Mouse (Mus musculus) left cerebral cortex, postnatal 10 days (tissue): Measurements from ENCODE around the gene Zfp36l1. TPM values are rescaled to one million over a fixed set of nuclear protein-coding genes. Genes with fewer than 3 reads are reported as not detected.
A peak's percentile ranks its signal among the peaks of the same experiment; 100 is the strongest.

ENCODE experiments used
- DNase-seq, 2 experiments: peaks; one replicate each; pipeline ENCODE4 v3.0.0; 2021 to 2022; ENCODE audit warnings: low spot score in 2 of 2, mixed read lengths in 1 of 2; ENCODE audit errors: extremely low spot score in 1 of 2
- intact Hi-C: fragments of 180-260 bp; cut with DNase I; formaldehyde crosslinking; loops from one replicate; pipeline ENCODE4 v1.15.1; 2025
- total RNA-seq, 2 experiments: library from RNA; stranded (reverse); gene quantifications; 2 replicates each; pipeline ENCODE4 v1.2.3; 2021

The Zfp36l1 gene
- total RNA-seq, result 10 to 100 TPM; 36.4 to 46.9 TPM

DNA sequence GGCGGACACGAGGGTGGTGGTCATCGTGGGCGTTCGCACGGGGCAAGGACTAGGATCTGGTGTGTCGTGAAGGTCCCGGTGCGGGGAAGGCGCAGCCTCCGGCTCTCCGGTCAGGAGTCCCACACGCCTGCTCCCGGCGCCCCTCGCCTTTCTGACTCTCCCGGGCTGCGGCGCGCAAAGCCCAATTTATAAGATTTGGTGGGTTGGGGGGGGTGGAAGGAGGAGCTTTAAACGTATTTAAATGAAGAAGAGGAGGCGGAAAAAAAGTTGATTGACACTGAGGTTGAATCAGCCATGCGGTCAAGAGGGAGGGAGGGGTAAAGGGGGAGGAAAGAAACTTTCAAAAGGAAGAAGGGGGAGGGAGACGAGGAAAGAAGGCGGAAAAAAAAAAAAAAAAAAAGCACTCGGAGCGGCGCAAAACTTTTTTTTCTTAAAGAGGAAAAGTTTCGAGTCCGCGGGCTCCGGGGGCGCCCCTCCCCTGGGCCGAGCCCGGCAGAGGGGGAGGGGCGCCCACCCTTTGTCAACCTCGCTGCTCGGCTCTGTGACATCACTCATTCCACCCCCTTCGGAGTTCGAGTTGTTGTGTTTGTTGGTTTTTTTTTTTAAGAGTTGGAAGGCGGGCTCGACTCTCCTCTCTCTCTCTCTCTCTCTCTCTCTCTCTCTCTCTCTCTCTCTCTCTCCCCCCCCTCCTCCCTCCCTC lies at the start of gene Zfp36l1:
Gene Zfp36l1, minus strand, starts transcription at position 162 of the 700 bp plus-strand sequence.
- DNase-seq, result peak; percentile 82 to 94
- intact Hi-C loops, result loop anchor here (5.0 kb wide), 2 partner anchors 51 to 141 kb away; no protein-coding TSS in a partner anchor

DNA sequence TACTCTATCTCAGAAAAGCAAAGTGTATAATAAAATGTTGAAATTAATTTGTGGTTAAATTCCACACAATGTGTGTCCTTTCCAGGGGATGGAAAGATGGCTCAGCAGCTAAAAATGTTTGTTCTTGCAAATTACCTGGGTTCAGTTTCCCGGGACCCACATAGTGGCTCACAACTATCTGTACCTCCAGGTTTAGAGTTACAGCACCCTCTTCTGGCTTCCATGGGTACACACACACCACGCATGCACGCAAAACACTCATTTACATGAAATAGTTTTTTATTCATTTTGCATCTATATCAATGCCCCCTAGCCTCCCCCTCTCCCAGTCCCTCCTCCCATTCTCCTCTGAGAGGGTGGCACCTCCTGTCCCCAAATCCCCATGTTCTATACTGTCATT lies 49.6 kb upstream of the Zfp36l1 start:
- no peak for DNase-seq
- intact Hi-C loops, result no loop called here

DNA sequence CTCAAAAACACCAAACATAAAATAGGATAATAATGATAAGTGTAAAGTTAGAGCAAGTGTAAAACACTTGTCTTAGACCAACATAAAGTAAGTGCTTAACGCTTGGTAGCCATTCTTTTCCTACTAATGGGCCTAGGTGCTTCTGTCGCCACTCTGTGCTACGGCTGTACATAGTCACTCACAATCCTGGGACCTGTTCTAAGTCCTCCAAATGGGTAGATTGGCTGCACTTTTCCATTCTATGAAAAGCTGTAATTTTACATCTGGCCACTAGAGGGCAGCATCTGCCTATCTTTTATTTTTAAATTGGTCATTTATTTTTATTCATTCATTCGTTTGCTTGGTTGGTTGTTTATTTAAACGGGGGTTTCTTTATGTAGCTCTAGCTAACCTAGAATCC lies 44.9 kb upstream of the Zfp36l1 start:
- peak in 1 of 2 experiments; percentile 31 for DNase-seq
- intact Hi-C loops, result loop anchor here (5.0 to 10.0 kb wide), 3 partner anchors 230 to 567 kb away; no protein-coding TSS in a partner anchor

DNA sequence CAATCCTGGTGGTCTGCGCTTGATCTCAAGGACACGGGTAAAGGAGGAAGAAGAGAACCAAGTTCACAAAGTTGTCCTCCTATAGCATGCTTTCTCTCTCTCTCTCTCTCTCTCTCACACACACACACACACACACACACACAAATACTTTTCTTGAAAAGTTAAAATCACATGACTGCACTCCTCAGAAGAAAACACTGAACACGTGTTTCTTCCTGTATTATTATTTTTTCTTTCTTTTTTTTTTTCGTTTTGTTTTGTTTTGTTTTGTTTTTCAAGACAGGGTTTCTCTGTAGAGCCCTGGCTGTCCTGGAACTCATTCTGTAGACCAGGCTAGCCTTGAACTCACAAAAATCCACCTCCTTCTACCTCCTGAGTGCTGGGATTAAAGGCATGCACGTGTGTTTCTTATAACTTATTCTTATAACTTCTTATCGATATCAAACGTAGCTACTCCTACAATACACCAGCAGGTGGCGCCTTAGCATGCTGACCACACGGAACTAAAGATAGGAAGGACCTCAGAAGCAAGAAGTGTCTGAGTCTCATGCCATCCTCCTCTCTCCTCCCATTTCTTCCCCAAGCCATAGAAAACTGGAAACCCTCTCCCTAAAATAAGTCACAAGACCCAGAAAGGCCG lies 41.0 kb upstream of the Zfp36l1 start:
- intact Hi-C loops, result loop anchor here (10.0 kb wide), 2 partner anchors 471 to 571 kb away; no protein-coding TSS in a partner anchor
- peak in 1 of 2 experiments; percentile 64 for DNase-seq

DNA sequence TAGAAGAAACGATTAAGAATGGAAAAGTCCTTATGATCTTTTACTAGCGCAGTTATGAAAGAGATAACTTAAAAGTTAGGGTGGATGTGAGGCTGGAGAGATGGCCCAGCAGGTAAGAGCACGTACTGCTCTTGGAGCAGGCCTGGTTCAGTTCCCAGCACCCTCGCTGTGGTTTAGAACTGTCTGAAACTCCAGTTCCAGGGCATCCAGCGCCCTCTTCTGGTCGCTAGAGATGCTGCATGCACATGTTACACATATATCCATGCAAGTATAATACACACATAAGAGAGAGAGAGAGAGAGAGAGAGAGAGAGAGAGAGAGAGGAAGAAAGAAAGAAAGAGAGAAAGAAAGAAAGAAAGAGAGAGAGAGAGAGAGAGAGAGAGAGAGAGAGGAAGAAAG lies 40.3 kb upstream of the Zfp36l1 start:
- no peak for DNase-seq
- intact Hi-C loops, result loop anchor here (10.0 kb wide), 2 partner anchors 472 to 572 kb away; no protein-coding TSS in a partner anchor

DNA sequence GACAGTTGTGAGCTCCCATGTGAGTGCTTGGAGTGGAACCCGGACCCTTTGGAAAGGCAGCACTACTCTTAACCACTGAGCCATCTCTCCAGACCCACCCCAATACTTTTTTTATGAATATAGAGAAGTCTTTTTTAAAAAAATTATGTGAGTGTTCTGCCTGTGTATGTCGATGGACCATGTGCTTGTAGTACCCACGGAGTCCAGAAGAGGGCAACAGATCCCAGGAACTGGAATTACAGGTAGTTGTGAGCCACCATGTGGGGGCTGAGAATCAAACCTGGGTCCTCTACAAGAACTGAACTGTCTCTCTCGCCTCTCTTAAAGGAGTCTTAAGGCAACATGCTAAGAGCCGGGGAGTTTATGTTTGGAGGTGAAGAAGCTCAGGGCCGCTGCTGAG lies 39.0 kb upstream of the Zfp36l1 start:
- DNase-seq, result no peak
- intact Hi-C loops, result loop anchor here (10.0 kb wide), 2 partner anchors 473 to 573 kb away; no protein-coding TSS in a partner anchor

DNA sequence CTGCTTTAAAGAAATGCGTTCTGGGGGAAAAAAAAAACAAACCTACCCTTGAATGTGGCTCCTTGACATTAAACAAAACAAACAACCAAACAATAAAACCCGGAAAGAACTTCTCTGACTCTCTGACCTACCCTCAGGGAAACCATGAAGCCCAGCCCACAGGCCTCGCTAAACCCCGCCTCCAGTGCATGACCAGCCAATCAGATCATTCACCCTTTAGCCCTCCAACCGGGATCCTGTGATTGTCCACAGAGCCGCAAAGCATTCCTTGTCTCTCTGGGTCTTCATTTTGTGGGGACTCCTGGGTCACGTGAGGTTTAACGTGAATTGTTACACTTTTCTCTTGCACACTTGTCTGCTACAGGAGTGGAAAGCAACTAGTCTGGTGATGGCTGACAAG lies 37.8 kb upstream of the Zfp36l1 start:
- intact Hi-C loops, result loop anchor here (10.0 kb wide), 2 partner anchors 474 to 574 kb away; no protein-coding TSS in a partner anchor
- peak in 1 of 2 experiments; percentile 73 for DNase-seq

DNA sequence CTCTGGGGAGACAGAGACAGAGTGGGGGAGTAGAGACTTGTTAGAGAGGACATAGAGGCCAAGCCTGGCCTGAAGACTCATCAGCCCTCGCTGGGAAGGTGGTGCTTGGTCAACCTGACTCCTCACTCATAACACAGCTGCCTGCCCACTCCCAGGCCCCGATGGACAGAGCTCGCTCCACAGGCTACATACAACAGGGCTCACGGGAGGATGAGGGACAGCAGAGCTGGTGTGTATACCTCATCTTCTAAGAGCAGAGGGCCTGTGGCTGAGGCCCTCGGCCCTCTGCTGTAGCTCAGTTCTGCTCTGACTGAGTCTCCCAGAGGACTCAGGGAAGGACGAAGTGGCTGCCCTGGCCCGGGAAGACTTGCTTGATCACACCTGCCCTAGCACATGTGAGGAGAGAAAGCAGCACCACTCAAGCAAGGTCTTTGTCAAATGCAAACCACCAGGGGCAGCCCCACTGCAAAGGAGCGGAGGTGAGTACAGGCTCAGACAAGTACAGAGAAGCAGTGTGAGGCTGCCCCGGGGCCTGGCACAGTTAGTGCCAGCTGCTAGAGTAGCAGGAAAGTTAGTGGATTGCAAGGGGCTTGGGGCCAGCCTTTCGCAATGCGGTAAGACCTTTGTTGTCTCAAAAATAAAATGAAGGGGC lies 34.9 kb upstream of the Zfp36l1 start:
- intact Hi-C loops, result loop anchor here (10.0 kb wide), 1 partner anchor 623 kb away; no protein-coding TSS in a partner anchor
- DNase-seq, result no peak

DNA sequence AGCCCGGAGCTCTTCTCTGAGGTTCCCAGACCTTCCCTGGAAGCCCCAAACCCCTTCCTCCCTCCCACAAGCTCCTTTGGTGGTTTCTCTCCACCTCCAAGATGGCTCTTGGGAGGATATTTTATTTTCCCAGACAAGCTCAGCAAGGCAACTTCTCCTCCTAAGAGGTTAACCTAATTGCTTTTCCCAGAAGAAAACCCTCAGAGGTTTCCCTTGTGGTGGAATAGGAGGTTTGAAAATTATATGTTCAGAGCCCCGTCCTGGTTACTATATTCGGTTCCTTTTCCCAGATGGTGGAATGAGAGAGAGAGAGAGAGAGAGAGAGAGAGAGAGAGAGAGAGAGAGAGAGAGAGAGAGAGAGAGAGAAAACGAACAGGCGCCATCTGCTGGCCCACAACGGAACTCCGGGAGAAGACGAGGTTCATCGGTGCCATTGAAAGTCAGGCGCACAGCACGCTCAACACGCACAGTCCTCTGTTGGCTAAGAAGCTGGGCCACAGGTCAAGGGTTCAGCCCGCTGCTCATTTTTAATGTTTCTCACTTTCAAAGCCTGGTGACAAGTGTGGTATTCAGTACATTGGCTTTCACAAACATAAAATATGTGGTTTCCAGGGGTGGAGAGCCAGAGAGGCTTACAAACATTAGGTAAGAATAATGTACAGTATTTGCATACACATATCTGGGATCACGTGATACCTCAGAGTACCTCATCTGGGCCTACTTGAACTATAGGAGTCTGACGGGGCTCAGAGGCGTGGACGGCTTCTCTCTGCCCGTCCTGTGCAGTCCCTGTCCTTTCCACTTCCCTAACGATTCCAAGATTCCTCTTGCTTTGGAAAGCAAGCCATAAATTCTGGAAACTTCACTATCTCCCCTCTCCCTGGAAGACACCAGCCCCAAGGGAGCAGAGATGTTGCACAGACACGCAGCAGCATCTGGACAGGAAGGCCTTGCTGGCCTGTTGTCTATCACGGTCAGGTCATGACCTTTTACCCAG lies 33.7 kb upstream of the Zfp36l1 start:
- intact Hi-C loops, result loop anchor here (10.0 kb wide), 1 partner anchor 622 kb away; no protein-coding TSS in a partner anchor
- peak; percentile 66 to 81 for DNase-seq

DNA sequence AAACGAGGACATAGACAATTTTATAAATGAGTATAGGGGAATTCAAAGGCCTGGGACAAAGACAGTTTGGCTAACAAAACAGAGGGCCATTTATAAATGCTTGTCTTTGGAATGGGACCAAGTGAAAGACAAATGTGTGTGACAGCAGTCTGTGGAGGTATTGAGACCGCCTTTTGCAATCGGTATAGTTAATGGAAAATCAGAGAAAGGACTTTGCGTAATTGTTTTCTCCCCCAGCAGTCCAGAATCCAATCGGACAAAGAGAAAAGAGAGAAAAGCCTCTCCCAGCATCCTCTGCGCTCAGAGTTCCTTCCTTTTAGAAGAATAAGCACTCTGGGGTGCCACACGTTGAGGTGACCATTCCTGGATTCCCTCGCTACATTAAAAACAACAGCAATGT lies 32.6 kb upstream of the Zfp36l1 start:
- intact Hi-C loops, result loop anchor here (10.0 kb wide), 1 partner anchor 621 kb away; no protein-coding TSS in a partner anchor
- no peak for DNase-seq

DNA sequence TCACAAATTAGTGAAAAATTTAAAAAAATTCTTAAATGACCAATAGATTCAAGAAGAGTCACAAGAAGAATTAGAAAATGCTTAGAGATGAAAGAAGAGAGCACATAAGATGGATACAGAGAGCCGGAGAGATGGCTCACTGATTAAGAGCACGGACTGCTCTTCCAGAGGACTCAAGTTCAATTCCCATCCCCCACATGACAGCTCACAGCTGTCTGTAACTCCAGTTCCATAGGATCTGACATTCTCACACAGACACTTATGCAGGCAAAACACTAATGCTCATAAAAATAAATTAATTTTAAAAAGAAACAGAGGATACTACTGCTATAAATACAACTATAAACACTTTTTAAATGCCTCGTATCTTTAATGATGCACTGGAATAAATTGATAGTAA lies 32.0 kb upstream of the Zfp36l1 start:
- no peak for DNase-seq
- intact Hi-C loops, result loop anchor here (5.0 to 10.0 kb wide), 2 partner anchors 620 to 788 kb away; no protein-coding TSS in a partner anchor

DNA sequence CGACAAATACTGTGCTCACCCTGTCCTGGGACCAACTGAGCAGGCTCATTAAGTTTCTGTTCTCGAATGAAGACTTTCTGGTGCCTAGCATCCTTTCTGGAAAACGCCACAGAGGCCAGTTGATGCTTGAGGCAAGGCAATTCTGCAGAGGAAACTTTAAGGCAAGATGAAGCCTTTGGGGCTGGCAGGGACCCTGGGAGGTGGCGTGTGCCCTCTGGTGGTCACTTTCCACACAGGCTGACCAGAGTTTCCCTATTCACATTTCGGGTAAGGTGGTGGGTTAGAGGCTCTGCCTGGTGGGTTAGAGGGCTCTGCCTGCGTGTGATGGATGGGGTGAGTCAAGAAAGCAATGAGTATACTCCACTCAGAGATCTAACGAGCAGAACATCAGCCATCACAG lies 28.7 kb upstream of the Zfp36l1 start:
- intact Hi-C loops, result loop anchor here (5.0 to 10.0 kb wide), 2 partner anchors 617 to 784 kb away; no protein-coding TSS in a partner anchor
- DNase-seq, result peak in 1 of 2 experiments; percentile 63

DNA sequence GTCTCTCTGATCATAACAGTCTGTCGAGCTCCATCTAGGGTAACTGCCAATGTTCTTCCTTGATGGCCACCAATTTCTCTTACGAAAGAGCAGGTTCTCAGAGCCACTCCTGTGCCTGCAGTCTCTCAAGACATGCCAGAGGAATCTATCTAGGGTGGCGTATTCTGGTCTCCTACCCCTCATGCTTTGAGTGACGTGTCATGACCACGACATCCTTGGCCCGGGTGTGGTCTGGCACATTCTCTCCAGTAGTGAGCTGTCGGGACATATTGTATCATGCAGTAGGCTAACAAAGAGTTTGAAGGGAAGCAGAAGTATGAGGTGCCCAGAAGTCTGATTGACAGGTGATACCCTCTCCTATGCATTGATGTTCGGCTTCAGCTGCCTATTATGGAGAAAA lies 28.2 kb upstream of the Zfp36l1 start:
- DNase-seq, result no peak
- intact Hi-C loops, result loop anchor here (5.0 to 10.0 kb wide), 2 partner anchors 616 to 784 kb away; no protein-coding TSS in a partner anchor

DNA sequence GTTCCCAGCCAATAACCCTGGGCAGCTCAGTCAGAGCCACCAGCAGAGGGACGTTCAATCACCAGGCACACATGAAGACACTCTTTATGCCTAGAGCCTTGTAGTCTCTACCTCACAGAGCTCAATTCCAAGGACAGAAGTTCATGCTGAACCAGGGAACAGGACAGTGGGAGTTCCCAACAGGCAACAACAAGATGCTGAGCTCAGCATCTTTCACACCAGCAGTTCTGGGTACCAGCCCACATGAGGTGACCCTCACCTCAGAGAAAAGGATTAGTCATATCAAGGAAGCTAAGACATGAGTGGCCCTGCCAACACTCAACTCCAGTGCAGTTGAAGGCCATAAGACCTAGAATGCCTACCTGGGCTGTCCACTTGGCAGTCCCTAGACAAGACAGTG lies 24.9 kb upstream of the Zfp36l1 start:
- no peak for DNase-seq
- intact Hi-C loops, result no loop called here

DNA sequence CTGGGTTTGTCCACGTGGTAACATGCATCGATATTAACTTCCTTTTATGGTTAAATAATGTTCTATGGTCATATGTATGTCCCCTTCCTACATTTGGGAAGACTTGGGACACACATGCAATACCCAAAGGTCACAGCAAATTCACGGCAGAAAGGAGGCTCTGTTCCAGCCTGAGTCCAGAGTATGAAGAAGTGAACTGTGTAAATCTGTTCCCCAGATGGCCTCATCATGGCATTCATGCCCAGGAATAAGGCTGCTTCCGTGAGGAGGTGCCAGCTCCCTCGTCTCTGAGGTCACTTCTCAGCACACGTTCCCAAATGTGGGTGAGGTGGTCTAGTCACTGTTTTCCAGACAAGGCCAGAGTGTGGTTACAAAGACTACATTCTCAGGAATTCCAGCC lies 24.4 kb upstream of the Zfp36l1 start:
- intact Hi-C loops, result no loop called here
- DNase-seq, result no peak

DNA sequence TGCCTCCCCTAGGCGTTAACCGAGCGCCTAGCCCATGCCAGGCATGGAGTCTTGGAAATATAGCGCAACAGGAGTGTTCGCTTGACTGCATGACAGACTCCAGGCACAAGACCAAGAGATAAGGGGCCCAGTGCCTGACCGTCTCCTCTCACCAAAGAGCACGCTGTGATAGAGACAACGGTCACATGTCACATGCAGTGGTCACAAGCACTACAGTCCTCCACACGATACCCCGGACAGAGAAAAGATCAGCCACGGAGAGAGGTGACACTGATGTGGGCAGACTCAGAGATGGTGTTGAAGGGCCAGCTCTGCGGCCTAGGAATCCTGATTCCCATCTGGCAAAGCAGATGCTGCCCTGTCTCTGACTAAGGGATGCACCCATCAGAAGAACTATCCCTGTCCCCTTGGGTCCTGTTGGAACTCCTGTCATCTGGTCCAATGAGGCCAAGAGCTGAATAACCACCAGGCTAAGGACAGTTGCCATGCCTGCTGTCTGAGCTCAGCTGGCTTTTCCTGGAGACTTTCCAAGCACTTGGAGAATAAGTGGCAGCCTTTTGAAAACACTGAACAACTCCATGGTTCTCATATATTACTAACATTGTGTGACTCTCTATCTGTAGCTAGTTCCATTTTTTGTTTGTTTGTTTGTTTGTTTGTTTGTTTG lies 23.6 kb upstream of the Zfp36l1 start:
- DNase-seq, result no peak
- intact Hi-C loops, result no loop called here

DNA sequence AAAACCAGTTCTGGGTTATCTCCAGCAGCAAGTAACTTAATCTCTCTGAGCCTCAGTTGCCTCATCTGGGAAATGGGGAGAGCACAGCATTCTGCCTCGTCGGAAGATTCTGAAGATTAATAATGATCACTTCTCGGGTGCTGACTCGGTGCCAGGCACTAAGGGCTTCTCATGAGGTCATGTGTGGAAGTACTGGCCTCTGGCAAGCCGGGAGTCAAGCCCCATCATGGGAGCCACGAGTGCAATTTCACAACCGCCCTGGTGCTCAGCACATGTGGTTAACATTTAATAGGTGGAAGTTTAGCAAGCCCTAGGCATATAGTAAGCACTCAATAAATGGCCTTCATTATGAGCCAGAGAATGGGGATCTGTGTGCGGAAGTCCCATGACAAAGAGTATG lies 22.4 kb upstream of the Zfp36l1 start:
- intact Hi-C loops, result no loop called here
- DNase-seq, result no peak
